ENCODE assay signal across 9 mouse cellular contexts in genomic region chr19:55838389-55839035, GRCm38 (mm10).
DNase-seq lines count a peak whose midpoint lies in the region; ATAC-seq and TF ChIP-seq lines count a peak whose summit lies in the region.
"Had no signal": no experiment of that assay in that cellular context is flagged by ENCODE, and none has a peak within 500 bp of the region (broad histone marks: within the 10 kb centered on the region; RNA-seq: fewer than 3 reads in every experiment).

No protein-coding gene starts in this region.

- H3K4me3 ChIP-seq in lung, embryonic 14.5 days (ENCODE audit: low read depth, low read length), result no peak overlapping the region
- no peak overlapping the region for H3K4me3 ChIP-seq in forebrain, embryonic 14.5 days (ENCODE audit: low read depth, low read length)
- no peak overlapping the region for H3K4me3 ChIP-seq in limb, embryonic 12.5 days (replicated peaks)

- H3K9me3 ChIP-seq in lung, embryonic 14.5 days (ENCODE audit: low read depth, low read length), result no peaks in the 10 kb centered on the region
- H3K9me3 ChIP-seq in forebrain, embryonic 14.5 days (replicated peaks; ENCODE audit: control insufficient read depth, low read length), result no peaks in the 10 kb centered on the region
- H3K9me3 ChIP-seq in limb, embryonic 12.5 days, result peaks cover 5% of the 10 kb centered on the region

- H3K9ac ChIP-seq in lung, embryonic 14.5 days, result no peak overlapping the region
- no peak overlapping the region for H3K9ac ChIP-seq in forebrain, embryonic 14.5 days (ENCODE audit: low read length)
- no peak overlapping the region for H3K9ac ChIP-seq in limb, embryonic 12.5 days (replicated peaks)
- H3K9ac ChIP-seq: liver, embryonic 14.5 days had no signal

- H3K36me3 ChIP-seq in lung, embryonic 14.5 days (ENCODE audit: insufficient read depth), result no peaks in the 10 kb centered on the region
- no peaks in the 10 kb centered on the region for H3K36me3 ChIP-seq in forebrain, embryonic 14.5 days (ENCODE audit: control insufficient read depth, insufficient read depth, low read length)
- peaks cover 17% of the 10 kb centered on the region for H3K36me3 ChIP-seq in limb, embryonic 12.5 days

- no peak for ATAC-seq in lung, embryonic 14.5 days (ENCODE audit: insufficient read depth)
- no peak; the same call in 1 of the 2 replicates for ATAC-seq in forebrain, embryonic 14.5 days
- ATAC-seq in limb, embryonic 12.5 days (ENCODE audit: insufficient number of reproducible peaks, insufficient read depth, low FRiP score, low TSS enrichment, low read depth), result no peak

- DNase-seq in lung, embryonic 14.5 days, result no peak
- no peak for DNase-seq in lung, adult 18-20 months
- no peak for DNase-seq in forebrain, embryonic 14.5 days (ENCODE audit: low spot score)
- peak; percentile 50 for DNase-seq in retina, postnatal 1 day
- DNase-seq in adrenal gland, postnatal 25 days, result no peak
- no peak for DNase-seq in spleen, postnatal 14 days (ENCODE audit: low spot score in 2 of 2)
- no peak for DNase-seq in layer of hippocampus, adult 9-11 months

- 33% methylated on average over 5 of the region's 5 CpGs for WGBS in lung, embryonic 14.5 days
- WGBS in forebrain, embryonic 14.5 days, result 7% methylated on average over 5 of the region's 5 CpGs
- 63% methylated on average over 5 of the region's 5 CpGs for WGBS in limb, embryonic 12.5 days

- peak overlapping the region; percentile 44 for H3K4me2 ChIP-seq in lung, embryonic 14.5 days
- peak overlapping the region; percentile 37 for H3K4me2 ChIP-seq in forebrain, embryonic 14.5 days (ENCODE audit: low read length)
- H3K4me2 ChIP-seq in limb, embryonic 12.5 days, result no peak overlapping the region; the same call in 1 of the 2 replicates

- no peak for TF ChIP-seq CTCF in lung, embryonic 14.5 days (IDR thresholded peaks at IDR 0.05; ENCODE audit: low read depth)

- H3K4me1 ChIP-seq in lung, embryonic 14.5 days (ENCODE audit: insufficient read depth), result peaks cover 29% of the 10 kb centered on the region
- peaks cover 28% of the 10 kb centered on the region for H3K4me1 ChIP-seq in forebrain, embryonic 14.5 days (ENCODE audit: control insufficient read depth, insufficient read depth, low read length)
- peaks cover 77% of the 10 kb centered on the region for H3K4me1 ChIP-seq in limb, embryonic 12.5 days (replicated peaks)

- peak overlapping the region; percentile 61 for H3K27ac ChIP-seq in lung, embryonic 14.5 days (ENCODE audit: low read depth)
- peak overlapping the region; percentile 55; the same call in 1 of the 2 replicates for H3K27ac ChIP-seq in forebrain, embryonic 14.5 days (ENCODE audit: low read depth, low read length)
- peak overlapping the region; percentile 75 for H3K27ac ChIP-seq in limb, embryonic 12.5 days
- H3K27ac ChIP-seq: liver, embryonic 14.5 days had no signal

- no peaks in the 10 kb centered on the region for H3K27me3 ChIP-seq in lung, embryonic 14.5 days (ENCODE audit: insufficient read depth, low read length)
- no peaks in the 10 kb centered on the region for H3K27me3 ChIP-seq in forebrain, embryonic 14.5 days (replicated peaks; ENCODE audit: control insufficient read depth, insufficient read depth, low read length)
- no peaks in the 10 kb centered on the region for H3K27me3 ChIP-seq in limb, embryonic 12.5 days
